Mouse (Mus musculus) spleen, postnatal 10 days (tissue): ENCODE measurements around the gene Actl10.

Experiments
- DNase-seq, 2 experiments: peaks; one replicate each; pipeline ENCODE4 v3.0.0; 2021 to 2022; ENCODE audit warnings: low spot score in 2 of 2

Actl10 gene

GRCm38 (mm10) chr2:154551476-154551875 lies at the start of gene Actl10:
Gene Actl10, plus strand, starts transcription at chr2:154551776.
- DNase-seq: no peak

GRCm38 (mm10) chr2:154507076-154507475 lies 44.5 kb upstream of the Actl10 start:
- DNase-seq: no peak

GRCm38 (mm10) chr2:154507566-154508283 lies 43.9 kb upstream of the Actl10 start:
- no peak for DNase-seq

- no peak for DNase-seq
These were observed 43.1 kb upstream of the Actl10 start for GRCm38 (mm10) chr2:154508450-154508849.

GRCm38 (mm10) chr2:154510141-154510540 lies 41.4 kb upstream of the Actl10 start:
- no peak for DNase-seq

GRCm38 (mm10) chr2:154516944-154517343 lies 34.6 kb upstream of the Actl10 start:
- no peak for DNase-seq

GRCm38 (mm10) chr2:154517424-154517823 lies 34.2 kb upstream of the Actl10 start:
- no peak for DNase-seq

- no peak for DNase-seq
These were observed 30.1 kb upstream of the Actl10 start for GRCm38 (mm10) chr2:154521449-154521848.

GRCm38 (mm10) chr2:154522334-154522733 lies 29.2 kb upstream of the Actl10 start:
- DNase-seq: no peak

- no peak for DNase-seq
These were observed 26.3 kb upstream of the Actl10 start for GRCm38 (mm10) chr2:154525285-154525684.

GRCm38 (mm10) chr2:154526531-154526930 lies 25.0 kb upstream of the Actl10 start:
- no peak for DNase-seq

GRCm38 (mm10) chr2:154532888-154533287 lies 18.7 kb upstream of the Actl10 start:
- DNase-seq: no peak

GRCm38 (mm10) chr2:154534704-154535270 lies 16.8 kb upstream of the Actl10 start:
- DNase-seq: no peak

GRCm38 (mm10) chr2:154538310-154538709 lies 13.3 kb upstream of the Actl10 start:
- DNase-seq: no peak

- no peak for DNase-seq
These were observed 12.9 kb upstream of the Actl10 start for GRCm38 (mm10) chr2:154538710-154539109.

- peak in 1 of 2 experiments; percentile 55 for DNase-seq
These were observed 11.9 kb upstream of the Actl10 start for GRCm38 (mm10) chr2:154539720-154540119.

GRCm38 (mm10) chr2:154541630-154542029 lies 9.9 kb upstream of the Actl10 start:
- DNase-seq: no peak

GRCm38 (mm10) chr2:154543567-154544347 lies 7.8 kb upstream of the Actl10 start:
- no peak for DNase-seq

- DNase-seq: no peak
These were observed 4.9 kb upstream of the Actl10 start, which contains the start of gene 1700003F12Rik for GRCm38 (mm10) chr2:154546711-154547110. Gene 1700003F12Rik, plus strand, starts transcription at chr2:154547085.

GRCm38 (mm10) chr2:154548688-154549087 lies 2.9 kb upstream of the Actl10 start:
- DNase-seq: peak in 1 of 2 experiments; percentile 39

GRCm38 (mm10) chr2:154549127-154549885 lies 2.3 kb upstream of the Actl10 start:
- DNase-seq: peak in 1 of 2 experiments; percentile 69

- no peak for DNase-seq
These were observed 1.7 kb upstream of the Actl10 start for GRCm38 (mm10) chr2:154549886-154550189.
